ENCODE assay signal across 8 mouse cellular contexts in the genomic region with DNA sequence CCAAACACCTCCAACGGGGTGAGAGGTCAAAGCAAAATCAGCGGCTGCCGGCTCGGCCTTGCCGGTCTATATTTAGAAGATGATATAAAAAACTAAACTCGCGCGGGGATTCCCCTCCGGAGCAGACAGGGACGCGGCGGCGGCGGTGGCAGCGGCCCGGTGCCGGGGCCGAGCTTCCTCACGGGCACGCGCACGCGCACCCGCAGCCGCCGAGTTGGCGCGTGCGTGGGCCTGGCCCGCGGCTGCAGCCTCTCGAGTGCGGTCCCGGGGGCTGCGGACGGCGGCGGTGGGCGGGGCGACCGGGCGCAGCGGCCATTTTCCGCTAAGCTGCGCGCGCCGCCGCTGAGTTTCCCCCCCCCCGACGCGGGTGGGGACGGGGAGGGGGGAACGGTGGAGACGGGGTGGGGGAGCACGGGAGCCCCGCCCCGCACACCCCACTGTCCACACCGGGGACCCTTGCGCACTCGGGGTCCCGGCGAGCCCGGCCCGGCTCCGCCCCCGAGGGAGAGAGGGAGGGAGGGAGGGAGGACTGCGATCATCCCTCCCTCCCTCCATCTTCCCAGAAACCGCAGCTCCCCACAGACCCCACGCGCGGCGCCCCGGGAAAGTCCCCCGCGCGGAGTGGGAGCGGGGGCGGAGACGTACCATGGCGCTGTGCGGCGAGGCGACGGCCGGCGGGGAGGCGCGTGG. TPM values are rescaled to one million over a fixed set of nuclear protein-coding genes. Genes with fewer than 3 reads are reported as not detected.
DNase-seq lines count a peak whose midpoint lies in the region; ATAC-seq lines count a peak whose summit lies in the region.

No protein-coding gene starts in this region.

- peak; percentile 17; the same call in 1 of the 2 replicates for ATAC-seq in liver, embryonic 12.5 days
- ATAC-seq in stomach, embryonic 16.5 days (ENCODE audit: insufficient read depth, low FRiP score) = peak; percentile 7; the same call in 1 of the 2 replicates

- H3K4me1 ChIP-seq in embryonic facial prominence, embryonic 10.5 days = peaks cover 60% of the 10 kb centered on the region
- peaks cover 76% of the 10 kb centered on the region for H3K4me1 ChIP-seq in liver, embryonic 12.5 days
- peaks cover 35% of the 10 kb centered on the region for H3K4me1 ChIP-seq in stomach, embryonic 16.5 days (ENCODE audit: control insufficient read depth, insufficient read depth, low read length)

- peak overlapping the region; percentile 99 for H3K4me2 ChIP-seq in liver, embryonic 12.5 days
- peak overlapping the region; percentile 93 for H3K4me2 ChIP-seq in stomach, embryonic 16.5 days (ENCODE audit: low read depth, low read length)

- H3K9ac ChIP-seq in liver, embryonic 12.5 days = peak overlapping the region; percentile 76
- peak overlapping the region; percentile 82 for H3K9ac ChIP-seq in stomach, embryonic 16.5 days (ENCODE audit: low read length)

- H3K9me3 ChIP-seq in embryonic facial prominence, embryonic 10.5 days = 0 out of 2 replicates have a peak, but pooled peaks cover 4% of the 10 kb centered on the region
- H3K9me3 ChIP-seq in liver, embryonic 12.5 days (replicated peaks) = no peaks in the 10 kb centered on the region
- H3K9me3 ChIP-seq in stomach, embryonic 16.5 days (replicated peaks; ENCODE audit: control insufficient read depth, low read length) = no peaks in the 10 kb centered on the region

- H3K27ac ChIP-seq in embryonic facial prominence, embryonic 10.5 days (replicated peaks) = peak overlapping the region; percentile 91
- peak overlapping the region; percentile 84 for H3K27ac ChIP-seq in liver, embryonic 12.5 days
- H3K27ac ChIP-seq in stomach, embryonic 16.5 days (ENCODE audit: low read length) = peak overlapping the region; percentile 91

- H3K27me3 ChIP-seq in embryonic facial prominence, embryonic 10.5 days (replicated peaks; ENCODE audit: low read depth, poor library complexity, severe bottlenecking) = peaks cover 68% of the 10 kb centered on the region
- H3K27me3 ChIP-seq in liver, embryonic 12.5 days (replicated peaks) = peaks cover 77% of the 10 kb centered on the region
- no peaks in the 10 kb centered on the region for H3K27me3 ChIP-seq in stomach, embryonic 16.5 days (ENCODE audit: control insufficient read depth, insufficient read depth, low read length)

- peak; percentile 84 for DNase-seq in layer of hippocampus, adult 11-12 months (ENCODE audit: low spot score)
- no peak for DNase-seq in layer of hippocampus, adult 9-10 months (ENCODE audit: low spot score)
- peak; percentile 87 for DNase-seq in embryonic facial prominence, embryonic 10.5 days (ENCODE audit: low spot score)
- DNase-seq in heart, adult 8-10 months (ENCODE audit: low spot score) = peak; percentile 87
- peak; percentile 82 for DNase-seq in kidney, adult 9 months
- peak; percentile 79 for DNase-seq in neural tube, embryonic 10.5 days (ENCODE audit: extremely low spot score, low spot score)

- under 1% methylated on average over 81 of the region's 89 CpGs for WGBS in embryonic facial prominence, embryonic 10.5 days
- 2% methylated on average over 42 of the region's 89 CpGs for WGBS in liver, embryonic 12.5 days (ENCODE audit: insufficient replicate concordance)
- under 1% methylated on average over 54 of the region's 89 CpGs for WGBS in stomach, embryonic 16.5 days

- H3K4me3 ChIP-seq in embryonic facial prominence, embryonic 10.5 days = peak overlapping the region; percentile 85
- H3K4me3 ChIP-seq in liver, embryonic 12.5 days = peak overlapping the region; percentile 77
- peak overlapping the region; percentile 76 for H3K4me3 ChIP-seq in stomach, embryonic 16.5 days (replicated peaks; ENCODE audit: low read length)

- no peaks in the 10 kb centered on the region for H3K36me3 ChIP-seq in embryonic facial prominence, embryonic 10.5 days (replicated peaks)
- H3K36me3 ChIP-seq in liver, embryonic 12.5 days = no peaks in the 10 kb centered on the region
- H3K36me3 ChIP-seq in stomach, embryonic 16.5 days (ENCODE audit: control insufficient read depth, insufficient read depth, low read length) = no peaks in the 10 kb centered on the region

RNA-seq across cellular contexts. Expression of a gene that starts 25.1 kb away (rescaled TPM):
- 12.5 and 20.2 TPM in 2 replicates for polyA plus RNA-seq in embryonic facial prominence, embryonic 10.5 days (2016; fragmentation: Nextera tagmentation; extraction: Ambion mirVana)
- 100 to 1,000 TPM; 100 to 132 (median 108) TPM for total RNA-seq in heart, adult 8-10 months (2022)
- polyA plus RNA-seq in liver, embryonic 12.5 days (2016; fragmentation: Nextera tagmentation; extraction: Ambion mirVana) = 10.1 and 10.2 TPM in 2 replicates
- 74.8 and 82.5 TPM in 2 replicates for polyA plus RNA-seq in stomach, embryonic 16.5 days (2015; fragmentation: Nextera tagmentation; extraction: Ambion mirVana)

RNA-seq across cellular contexts. Expression of a gene that starts 37.4 kb away (rescaled TPM):
- 2.0 and 2.8 TPM in 2 replicates for polyA plus RNA-seq in embryonic facial prominence, embryonic 10.5 days (2016; fragmentation: Nextera tagmentation; extraction: Ambion mirVana)
- 1 to 10 TPM; 1.4 to 2.4 (median 1.9) TPM for total RNA-seq in heart, adult 8-10 months (2022)
- polyA plus RNA-seq in liver, embryonic 12.5 days (2016; fragmentation: Nextera tagmentation; extraction: Ambion mirVana) = 1.8 TPM in 2 replicates
- polyA plus RNA-seq in stomach, embryonic 16.5 days (2015; fragmentation: Nextera tagmentation; extraction: Ambion mirVana) = 61.8 and 65.3 TPM in 2 replicates

RNA-seq across cellular contexts. Expression of a gene that starts 41.5 kb away (rescaled TPM):
- 1.8 and 3.1 TPM in 2 replicates for polyA plus RNA-seq in embryonic facial prominence, embryonic 10.5 days (2016; fragmentation: Nextera tagmentation; extraction: Ambion mirVana)
- under 1 TPM in 2 of 4 experiments, not detected in 2; 0.50 to 0.72 TPM for total RNA-seq in heart, adult 8-10 months (2022)
- polyA plus RNA-seq in liver, embryonic 12.5 days (2016; fragmentation: Nextera tagmentation; extraction: Ambion mirVana) = 0.71 and 0.98 TPM in 2 replicates
- 1.3 and 1.5 TPM in 2 replicates for polyA plus RNA-seq in stomach, embryonic 16.5 days (2015; fragmentation: Nextera tagmentation; extraction: Ambion mirVana)

RNA-seq across cellular contexts. Expression of a gene that starts 46.0 kb away (rescaled TPM):
- 2.7 TPM in 2 replicates for polyA plus RNA-seq in embryonic facial prominence, embryonic 10.5 days (2016; fragmentation: Nextera tagmentation; extraction: Ambion mirVana)
- total RNA-seq in heart, adult 8-10 months (2022) = 1 to 10 TPM in 2 of 4 experiments, under 1 TPM in 2; 0.73 to 1.3 (median 1.0) TPM
- 0.68 and 1.2 TPM in 2 replicates for polyA plus RNA-seq in liver, embryonic 12.5 days (2016; fragmentation: Nextera tagmentation; extraction: Ambion mirVana)
- polyA plus RNA-seq in stomach, embryonic 16.5 days (2015; fragmentation: Nextera tagmentation; extraction: Ambion mirVana) = 3.0 and 3.8 TPM in 2 replicates

RNA-seq across cellular contexts. Expression of a gene that starts 46.1 kb away (rescaled TPM):
- polyA plus RNA-seq in embryonic facial prominence, embryonic 10.5 days (2016; fragmentation: Nextera tagmentation; extraction: Ambion mirVana) = 105 and 109 TPM in 2 replicates
- total RNA-seq in heart, adult 8-10 months (2022) = 10 to 100 TPM; 49.1 to 55.0 (median 53.8) TPM
- 70.0 and 74.5 TPM in 2 replicates for polyA plus RNA-seq in liver, embryonic 12.5 days (2016; fragmentation: Nextera tagmentation; extraction: Ambion mirVana)
- 77.4 and 79.6 TPM in 2 replicates for polyA plus RNA-seq in stomach, embryonic 16.5 days (2015; fragmentation: Nextera tagmentation; extraction: Ambion mirVana)

Comparison
In these comparisons a context has a peak if more than half of its experiments do, and no peak if none do; other contexts are left out.
1. RNA of a gene that starts 37.4 kb away (polyA plus RNA-seq): 61.8 to 65.3 TPM in stomach, embryonic 16.5 days; 2.0 to 2.8 TPM in embryonic facial prominence, embryonic 10.5 days and 1.8 TPM in liver, embryonic 12.5 days; every median in the first group is over 10 times any median in the second.
2. Peak in every context shown above with its lines, with median percentiles within 50 percentile points of each other: H3K27ac ChIP-seq and H3K4me3 ChIP-seq.